Mouse (Mus musculus) right cerebral cortex, adult 2 months (tissue): Measurements from ENCODE around the gene Vtcn1.

ENCODE experiments used
- DNase-seq, 2 experiments: peaks; one replicate each; pipeline ENCODE4 v3.0.0; 2021 to 2022; ENCODE audit warnings: low spot score in 2 of 2

Gene Vtcn1

DNA sequence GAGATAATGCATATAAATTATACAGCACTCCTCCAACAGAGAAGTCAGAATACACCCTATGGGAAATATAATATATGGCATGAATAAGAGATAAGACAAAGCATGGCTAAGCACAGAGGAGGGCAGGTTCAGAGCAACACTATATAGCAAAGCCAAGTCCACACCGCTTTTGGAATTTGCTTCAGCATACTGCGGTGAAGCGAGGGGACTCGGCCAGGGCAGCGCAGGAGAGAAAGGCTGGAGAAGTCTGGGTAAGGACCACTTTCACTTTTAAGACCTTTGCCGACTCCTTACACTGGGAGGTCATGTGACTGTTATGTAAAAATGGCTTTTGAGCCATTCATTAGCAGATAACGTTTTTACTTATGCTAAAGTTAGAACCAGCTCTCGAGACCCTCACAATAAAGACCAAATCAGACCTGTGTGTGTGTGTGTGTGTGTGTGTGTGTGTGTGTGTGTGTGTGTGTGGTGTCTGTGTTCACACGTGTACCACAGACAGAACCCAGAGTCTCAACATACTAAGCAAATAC, 95.4 kb downstream of the Vtcn1 start:
- no peak for DNase-seq

DNA sequence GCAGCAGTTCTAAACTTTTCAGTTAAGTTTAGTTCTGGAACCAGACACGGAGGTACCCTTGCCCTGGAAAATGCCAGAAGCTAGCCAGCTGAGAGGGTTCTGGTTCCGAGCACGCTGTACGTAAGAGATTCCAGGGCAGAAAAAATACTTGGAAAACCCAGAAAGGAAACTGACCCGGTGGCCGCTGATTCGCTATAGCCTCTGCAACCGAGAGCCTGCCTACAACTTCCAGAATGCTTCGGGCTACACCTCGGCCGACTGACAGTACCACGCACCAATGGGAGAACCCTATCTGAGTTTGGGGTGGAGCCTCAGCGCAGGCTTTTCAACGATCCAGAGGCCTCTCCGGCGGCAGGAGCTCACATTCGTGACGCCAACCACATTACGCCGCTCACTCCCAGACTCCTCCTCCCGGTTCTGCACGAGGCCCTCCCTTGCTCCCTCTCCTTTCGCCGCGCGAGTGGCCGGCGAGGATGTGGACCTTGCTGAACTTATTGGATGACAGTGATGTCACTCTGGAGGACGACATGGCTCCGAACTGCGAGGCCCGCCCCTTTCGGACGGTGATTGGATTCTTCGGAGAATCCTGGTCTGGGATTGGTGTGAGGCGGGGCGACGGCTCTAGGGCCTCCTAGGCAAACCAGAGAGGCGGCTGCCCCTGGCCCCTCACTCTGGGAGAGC, 96.7 kb downstream of the Vtcn1 start, which contains the start of gene Trim45:
Gene Trim45, plus strand, starts transcription at position 378 of the 681 bp plus-strand sequence.
- DNase-seq = peak; percentile 99 to 100

DNA sequence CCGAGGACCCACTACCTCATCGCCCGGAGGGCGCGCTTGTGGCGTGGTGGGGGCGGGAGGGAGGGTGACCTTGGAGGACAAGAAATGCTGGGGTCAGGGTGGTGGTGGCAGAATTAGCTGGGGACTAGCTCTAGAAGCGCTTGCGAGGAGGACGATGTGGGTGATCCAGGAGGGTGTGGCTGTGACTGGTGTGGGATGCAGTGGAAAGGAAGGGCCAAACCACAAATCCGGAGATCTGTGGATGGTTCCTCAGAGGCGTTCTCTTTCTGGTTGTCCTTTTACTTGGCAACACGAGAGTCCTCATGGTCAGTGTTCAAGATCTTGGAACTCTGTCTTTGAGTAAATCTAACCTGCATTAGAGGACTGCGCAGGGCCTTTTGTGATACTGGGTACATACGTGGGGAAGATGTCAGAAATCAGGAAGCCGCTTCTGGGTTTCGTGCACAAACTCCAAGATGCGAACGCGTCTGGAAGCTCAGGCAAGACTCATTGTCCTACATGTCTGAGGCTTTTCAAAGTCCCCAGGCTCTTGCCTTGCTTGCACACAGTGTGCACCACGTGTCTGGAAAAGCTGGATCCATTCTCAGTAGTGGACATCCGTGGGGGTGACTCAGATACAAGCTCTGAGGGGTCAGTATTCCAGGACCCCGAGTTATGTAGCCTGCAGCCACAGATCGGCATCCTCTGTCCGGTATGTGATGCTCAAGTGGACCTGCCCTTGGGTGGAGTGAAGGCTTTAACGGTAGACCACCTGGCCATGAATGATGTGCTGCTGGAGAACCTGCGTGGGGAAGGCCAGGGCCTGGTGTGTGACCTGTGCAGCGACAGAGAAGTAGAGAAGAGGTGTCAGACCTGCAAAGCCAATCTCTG, 97.5 kb downstream of the Vtcn1 start:
- peak in 1 of 2 experiments; percentile 35 for DNase-seq

DNA sequence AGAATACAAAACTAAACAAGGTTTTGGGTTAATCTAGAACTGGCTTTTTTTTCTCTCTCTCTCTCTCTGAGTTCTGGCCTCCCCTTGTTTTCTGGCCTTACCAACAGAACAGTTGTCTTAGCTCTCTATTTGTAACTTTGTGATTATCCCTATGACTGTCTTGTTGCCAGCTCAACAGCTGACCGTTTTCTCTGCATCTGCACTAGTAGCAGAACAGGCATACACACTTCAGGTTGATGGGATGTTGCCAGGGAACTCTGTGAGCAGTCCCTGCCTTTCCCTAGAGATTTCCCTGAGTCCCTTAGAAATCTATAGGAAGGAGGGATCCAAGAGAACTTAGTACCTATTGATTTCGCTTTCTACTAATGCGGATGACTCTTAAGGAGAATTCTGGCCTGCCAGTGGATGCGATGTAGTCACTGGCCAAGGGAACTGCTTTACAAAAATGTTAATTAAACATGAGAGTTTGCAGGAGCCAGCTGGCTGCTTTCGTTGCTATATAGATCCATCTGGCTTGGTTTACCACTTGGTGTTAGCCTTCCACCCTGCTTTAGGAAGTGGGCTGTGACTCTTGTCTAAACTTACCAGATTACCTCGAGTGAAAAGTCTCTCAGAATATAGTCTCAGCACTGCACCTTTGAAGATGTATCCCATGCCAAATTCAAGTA, 98.9 kb downstream of the Vtcn1 start:
- peak; percentile 27 to 37 for DNase-seq

DNA sequence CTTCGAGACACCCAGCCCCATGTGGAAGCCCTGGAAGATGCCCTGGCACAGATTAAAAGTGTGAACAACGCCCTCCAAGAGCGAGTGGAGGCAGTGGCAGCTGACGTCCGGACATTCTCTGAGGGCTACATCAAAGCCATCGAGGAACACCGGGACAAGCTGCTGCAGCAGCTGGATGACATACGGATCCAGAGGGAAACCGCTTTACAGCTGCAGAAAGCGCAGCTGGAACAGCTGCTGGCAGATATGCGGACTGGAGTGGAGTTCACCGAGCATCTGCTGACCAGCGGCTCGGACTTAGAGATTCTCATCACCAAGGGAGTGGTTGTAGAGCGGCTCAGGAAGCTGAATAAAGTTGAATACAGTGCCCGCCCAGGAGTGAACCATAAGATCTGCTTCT, 99.9 kb downstream of the Vtcn1 start:
- no peak for DNase-seq

DNA sequence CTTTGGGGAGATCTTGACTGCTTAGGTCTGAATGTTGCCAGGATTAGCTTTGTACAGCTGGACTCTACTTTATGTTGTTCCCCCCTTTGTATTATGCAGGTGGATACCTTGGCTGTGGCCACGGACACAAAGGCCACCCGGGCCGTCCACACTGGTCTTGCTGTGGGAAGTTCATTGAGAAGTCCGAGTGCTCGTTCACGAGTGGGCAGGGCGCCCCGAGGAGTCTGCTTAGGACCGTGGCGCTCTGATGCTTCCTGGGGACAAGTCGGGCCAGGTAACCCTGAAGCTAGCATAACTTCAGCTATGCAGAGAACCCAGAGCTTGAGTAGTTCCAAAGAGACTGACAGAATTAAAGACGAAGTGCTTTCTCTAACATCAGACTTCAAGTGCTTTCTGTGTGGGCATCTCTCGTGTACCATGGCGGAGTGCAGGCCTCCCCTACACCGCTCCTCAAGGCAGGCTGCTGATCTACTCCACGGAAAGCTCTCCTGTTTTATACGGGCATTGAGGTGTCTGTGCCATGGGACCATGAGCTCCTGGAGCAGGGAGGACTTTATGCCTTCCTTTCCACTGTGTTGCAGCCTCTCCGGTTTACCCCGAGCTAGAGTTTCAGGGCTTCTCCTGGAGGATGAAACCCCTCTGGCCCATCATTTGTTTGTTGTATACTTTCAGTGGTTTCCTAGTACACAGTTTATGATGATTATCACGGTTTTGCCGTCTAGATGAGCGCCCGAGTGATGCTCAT, 106.2 kb downstream of the Vtcn1 start:
- DNase-seq = no peak

DNA sequence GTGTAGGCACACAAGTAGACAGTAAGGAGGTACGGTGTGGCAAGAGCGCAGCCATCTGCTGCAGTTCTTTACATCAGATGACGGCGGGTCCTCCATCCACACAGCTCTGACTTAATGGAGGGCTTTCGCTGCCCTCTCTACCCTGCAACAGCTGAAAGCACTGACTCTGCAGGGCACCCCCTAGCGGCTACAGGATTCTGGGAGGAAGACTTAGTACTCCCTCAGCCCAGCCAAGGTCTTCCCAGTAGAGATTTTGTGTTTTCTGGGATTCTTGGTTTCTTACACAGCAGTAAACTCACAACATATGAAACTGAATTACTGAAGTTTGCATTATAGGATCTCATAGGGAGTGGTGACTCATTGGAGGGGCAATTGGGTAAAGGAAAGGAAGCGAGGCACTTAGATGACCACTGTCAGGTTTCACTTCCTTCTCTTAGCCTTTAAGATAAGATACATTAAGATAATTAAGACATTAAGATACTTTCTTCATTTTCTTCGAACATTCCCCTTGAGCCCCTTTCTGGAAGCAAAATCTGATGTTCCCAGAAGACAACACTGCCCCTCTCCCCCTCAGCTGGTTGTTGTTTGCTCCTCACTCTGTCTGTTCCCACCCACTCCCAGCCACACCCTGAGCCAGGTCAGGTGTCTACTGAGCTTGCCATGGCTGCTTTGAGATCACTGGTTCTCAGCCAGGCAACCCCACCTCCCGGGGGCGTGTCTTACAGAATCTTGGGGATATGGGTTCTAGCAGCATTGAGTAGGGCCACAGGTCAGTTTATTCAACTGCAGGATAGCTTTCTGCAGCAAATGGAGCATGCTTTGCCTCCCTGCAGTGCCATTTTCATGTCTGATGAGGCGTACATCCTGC, 107.1 kb downstream of the Vtcn1 start:
- DNase-seq = no peak

DNA sequence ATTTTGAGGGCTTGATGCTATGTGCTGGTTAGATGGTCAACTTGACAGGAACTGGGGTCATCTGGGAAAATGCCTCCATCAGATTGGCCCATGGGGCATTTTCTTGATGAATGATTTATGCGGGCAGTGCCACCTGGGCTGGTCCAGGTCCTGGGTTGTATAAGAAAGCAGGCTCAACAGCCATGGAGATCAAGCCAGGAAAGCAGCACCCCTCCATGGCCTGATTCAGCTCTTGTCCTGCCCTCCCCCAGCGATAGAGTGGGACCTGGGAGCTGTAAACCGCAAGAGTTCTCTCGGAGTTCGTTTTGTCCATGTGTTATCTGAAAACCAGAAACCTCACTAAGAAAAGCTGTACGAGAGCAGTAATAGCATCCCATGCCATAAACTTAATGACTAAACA, 110.3 kb downstream of the Vtcn1 start:
- no peak for DNase-seq

DNA sequence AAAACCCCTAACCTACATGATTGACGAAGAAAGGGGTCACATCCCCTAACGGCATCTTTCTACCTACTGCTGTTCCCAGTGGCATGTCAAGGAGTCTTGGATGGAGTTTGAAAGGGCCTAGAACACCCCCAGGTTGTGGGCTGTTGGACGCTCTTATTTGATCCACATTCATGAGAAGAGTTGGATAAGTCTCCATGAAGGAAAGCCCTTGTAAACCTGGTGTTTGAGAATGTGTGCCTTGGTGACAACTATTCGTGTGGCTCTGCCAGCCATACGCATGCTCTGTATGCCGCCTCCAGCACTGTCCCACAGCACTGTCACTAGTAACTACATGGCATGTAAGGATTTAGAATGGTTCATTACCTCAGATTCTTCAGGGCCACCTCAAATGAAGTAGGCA, 110.9 kb downstream of the Vtcn1 start:
- DNase-seq = no peak

DNA sequence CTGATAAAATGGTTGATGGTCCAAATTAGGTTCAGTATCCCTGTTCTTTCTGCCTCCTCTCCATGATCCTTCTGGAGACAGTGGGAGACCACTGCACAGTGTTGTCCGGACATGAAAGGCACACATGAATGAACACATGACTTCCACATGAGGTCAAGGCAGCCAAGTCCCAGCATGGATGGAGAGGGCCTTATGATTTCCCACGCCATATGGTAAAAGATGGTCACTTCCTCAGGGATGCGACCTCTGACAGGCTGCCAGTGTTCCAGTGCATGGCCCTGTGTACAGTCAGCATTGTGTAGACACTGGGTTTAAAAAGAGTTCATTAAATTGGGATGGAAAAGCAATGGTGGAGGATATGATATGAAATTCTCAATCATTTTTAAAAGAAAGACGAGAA, 113.0 kb downstream of the Vtcn1 start:
- no peak for DNase-seq

DNA sequence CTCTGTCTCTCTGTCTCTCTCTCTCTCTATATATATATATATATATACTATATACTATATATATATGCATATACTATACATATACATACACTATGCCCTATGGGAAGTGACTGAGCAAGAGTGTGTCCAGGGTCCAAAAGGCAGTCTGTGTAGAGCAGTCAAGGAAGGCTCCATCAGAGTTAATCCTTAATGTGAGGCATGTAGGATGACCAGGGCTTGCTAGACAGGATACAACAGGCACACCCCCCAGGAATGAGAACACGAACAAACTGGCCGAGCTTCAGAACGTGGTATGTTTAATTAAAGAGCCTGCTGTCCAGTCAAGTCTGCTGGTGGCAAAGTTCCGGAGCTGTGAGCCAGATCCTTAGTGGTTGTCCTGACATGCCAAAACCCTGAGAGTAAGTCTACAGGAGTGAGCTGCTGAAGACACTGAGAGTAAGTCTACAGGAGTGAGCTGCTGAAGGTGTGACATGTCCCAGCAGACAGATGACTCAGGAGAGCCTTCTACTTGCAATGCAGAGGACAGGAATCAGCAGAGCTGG, 115.3 kb downstream of the Vtcn1 start:
- DNase-seq = no peak
